Mouse (Mus musculus) G1E (cell line): Measurements from ENCODE around the gene Sftpd.

Experiments used
- CTCF ChIP-seq: IDR thresholded peaks from 2 replicates; pipeline ENCODE4 v1.5.1; 2012; ENCODE audit warnings: low read depth, low read length, inconsistent platforms, mixed read lengths
- GATA1 ChIP-seq: IDR thresholded peaks from 2 replicates; pipeline ENCODE4 v1.6.1; 2012; ENCODE audit warnings: borderline replicate concordance, low read length, inconsistent platforms, mixed read lengths
- GATA2 ChIP-seq: IDR thresholded peaks from 2 replicates; pipeline ENCODE4 v1.6.1; 2012; ENCODE audit warnings: low read depth, low read length, inconsistent platforms, borderline replicate concordance
- POLR2AphosphoS5 ChIP-seq: IDR thresholded peaks from 2 replicates; pipeline ENCODE4 v1.6.1; 2012; ENCODE audit warnings: low read depth, low read length, inconsistent platforms; ENCODE audit not compliant: insufficient replicate concordance
- TAL1 ChIP-seq: conservative IDR thresholded peaks from 2 replicates; pipeline ENCODE4 v1.6.1; 2012; ENCODE audit warnings: low read depth, low read length, inconsistent platforms, mixed read lengths

- TF ChIP-seq CTCF (no peak), GATA2 (no peak), GATA1 (no peak), TAL1 (no peak), POLR2AphosphoS5 (no peak)
These were observed 17.7 kb downstream of the Sftpd start for GRCm38 (mm10) chr14:41167278-41167677.
